Mouse (Mus musculus) layer of hippocampus, adult 9-11 months (tissue): Measurements from ENCODE around the gene Prr23a1.

Experiments
- DNase-seq: peaks from one replicate; pipeline ENCODE4 v3.0.0; 2022

Prr23a1 gene

DNA sequence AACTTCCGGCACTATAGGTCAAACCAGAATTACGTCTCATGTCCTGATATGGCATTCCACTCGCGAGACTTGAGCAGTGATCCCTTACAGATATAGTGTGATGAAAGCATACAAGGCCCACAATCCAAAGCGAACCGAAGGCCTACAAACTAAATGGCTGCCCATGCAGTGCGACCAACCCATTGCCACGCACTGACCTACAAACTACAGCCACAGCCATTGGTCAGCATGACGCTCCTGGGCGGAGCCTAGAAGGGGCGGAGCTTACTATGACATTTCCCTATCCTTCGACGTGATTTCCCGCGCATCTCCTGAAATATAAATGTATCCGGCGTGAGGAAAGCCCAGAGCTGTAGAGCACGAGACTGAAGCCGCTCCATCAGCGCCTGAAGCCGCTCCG, at the start of gene Prr23a1:
Gene Prr23a1 (plus strand): TSS at position 387 of the 400 bp plus-strand sequence.
- no peak for DNase-seq

- no peak for DNase-seq
These were observed 43.3 kb upstream of the Prr23a1 start for GRCm38 (mm10) chr9:98799021-98799420.

GRCm38 (mm10) chr9:98803971-98804370, 38.3 kb upstream of the Prr23a1 start:
- no peak for DNase-seq

- DNase-seq: no peak
These were observed 36.8 kb upstream of the Prr23a1 start for GRCm38 (mm10) chr9:98805511-98805910.

- DNase-seq: peak; percentile 28
These were observed 36.4 kb upstream of the Prr23a1 start for GRCm38 (mm10) chr9:98805934-98806333.

DNA sequence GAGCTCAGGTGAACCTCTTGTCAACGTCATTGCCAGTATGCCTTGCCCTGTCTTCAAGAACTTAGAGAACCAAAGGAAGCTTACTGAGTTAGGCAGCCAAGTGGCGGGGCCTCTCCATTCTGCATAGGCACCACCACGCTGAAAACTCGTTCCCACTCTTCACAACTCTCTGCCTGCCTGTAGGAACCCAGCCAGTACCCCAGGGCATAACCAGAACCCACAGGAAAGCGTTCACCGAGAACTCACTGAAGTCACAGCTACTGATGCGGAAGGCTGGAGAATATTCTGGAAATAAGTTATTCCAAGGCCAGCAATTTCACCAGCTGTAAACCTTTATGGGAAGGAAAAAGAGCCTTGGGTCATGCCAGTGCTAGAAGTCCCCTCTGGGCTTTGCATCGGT, 34.7 kb upstream of the Prr23a1 start:
- no peak for DNase-seq

GRCm38 (mm10) chr9:98809526-98809925, 32.8 kb upstream of the Prr23a1 start:
- peak; percentile 11 for DNase-seq

- DNase-seq: no peak
These were observed 26.2 kb upstream of the Prr23a1 start for GRCm38 (mm10) chr9:98816066-98816465.

DNA sequence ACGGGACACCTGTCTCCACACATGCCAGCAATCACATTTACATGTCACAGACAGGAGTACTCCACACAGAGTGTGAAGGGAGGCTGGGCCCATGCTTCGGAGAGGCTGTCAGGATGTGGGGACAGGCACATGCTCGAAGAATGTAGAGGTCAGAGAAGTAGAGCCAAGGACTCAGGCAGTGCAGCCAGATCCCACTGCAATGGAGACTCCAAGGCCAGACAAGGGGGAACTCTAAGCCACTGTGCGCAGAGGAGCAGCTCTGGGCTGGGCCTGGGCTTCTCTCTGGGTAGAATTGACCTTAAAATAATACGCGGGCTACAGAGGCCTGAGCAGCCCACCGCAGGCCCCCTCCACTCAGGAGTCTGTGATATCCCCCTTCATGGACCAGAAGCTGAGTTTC, 24.7 kb upstream of the Prr23a1 start:
- DNase-seq: no peak

DNA sequence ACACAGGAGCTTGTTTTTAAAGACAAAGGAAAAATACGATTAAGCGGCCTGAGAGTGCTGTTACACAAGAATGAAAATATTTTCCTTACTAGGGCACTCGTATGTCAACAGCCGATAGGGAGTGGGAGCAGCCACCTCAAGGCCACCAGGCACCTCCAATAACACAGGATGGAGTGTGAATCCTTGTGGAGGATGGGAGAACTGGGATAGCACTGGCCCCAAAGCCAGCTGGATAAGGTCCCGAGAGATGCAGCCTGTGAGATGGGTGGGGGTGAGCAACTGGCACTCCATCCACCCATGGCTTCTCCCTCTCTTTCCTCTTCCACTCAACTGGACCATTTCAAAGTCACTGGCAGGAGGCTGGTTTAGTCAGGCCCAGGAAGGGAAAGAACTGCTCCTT, 23.3 kb upstream of the Prr23a1 start:
- DNase-seq: no peak

- no peak for DNase-seq
These were observed 22.8 kb upstream of the Prr23a1 start for GRCm38 (mm10) chr9:98819481-98819880.

GRCm38 (mm10) chr9:98820461-98820860, 21.8 kb upstream of the Prr23a1 start:
- no peak for DNase-seq

DNA sequence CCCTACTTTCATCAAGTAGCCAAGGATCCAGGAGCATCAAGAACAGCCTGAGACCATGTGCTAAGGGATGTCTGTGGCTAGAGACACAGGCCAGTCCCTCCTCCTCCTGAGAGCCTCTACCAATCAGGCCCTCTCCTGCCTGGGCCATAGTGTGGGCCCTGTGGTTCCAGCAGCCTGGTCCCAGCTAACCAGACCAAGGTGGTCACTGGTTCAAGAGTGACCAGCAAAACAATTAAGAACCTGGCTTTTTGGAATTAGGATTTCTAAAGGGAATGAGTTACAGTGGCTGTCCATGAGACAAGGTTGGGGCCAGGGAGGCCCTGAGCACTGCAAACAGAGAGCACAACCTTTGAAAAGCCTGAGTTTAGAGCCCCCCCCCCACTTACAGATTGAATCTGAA, 21.2 kb upstream of the Prr23a1 start:
- DNase-seq: no peak

DNA sequence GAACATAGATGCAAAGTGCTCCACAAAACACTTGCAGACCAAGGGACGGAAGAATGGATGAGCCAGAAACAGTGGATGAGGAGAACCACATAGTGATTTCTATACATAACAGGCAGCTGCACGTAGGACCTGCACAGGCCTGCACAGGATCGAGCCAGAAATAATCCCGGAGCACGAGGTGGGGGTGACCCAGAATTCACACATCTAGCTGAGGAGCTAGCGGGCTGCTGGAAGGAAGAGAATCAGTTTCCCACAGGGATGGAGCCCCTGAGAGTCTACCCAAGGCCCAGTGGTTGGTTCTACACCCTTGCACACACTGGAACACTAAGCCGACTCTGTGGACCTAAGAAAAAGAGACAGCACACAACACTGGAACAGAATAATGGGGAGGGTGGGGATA, 18.5 kb upstream of the Prr23a1 start:
- DNase-seq: no peak

DNA sequence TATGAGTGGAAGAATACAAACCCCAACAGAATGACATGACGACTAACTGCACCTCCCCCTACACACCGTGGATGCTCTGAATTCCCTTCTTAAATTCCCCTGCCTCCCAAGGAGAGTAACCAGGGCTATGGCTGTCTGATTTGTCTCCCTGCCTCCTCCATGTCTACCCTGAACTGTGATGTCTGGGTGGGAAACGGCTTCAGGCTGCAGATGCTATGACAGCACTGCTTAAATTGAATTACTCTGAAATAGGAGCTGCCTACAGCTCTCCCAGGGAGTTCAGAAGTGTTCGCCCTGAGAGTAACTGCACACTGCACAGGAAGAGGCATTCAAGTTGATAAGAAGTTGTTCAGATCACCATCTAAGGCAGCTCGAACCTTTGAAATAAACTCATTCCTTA, 12.8 kb upstream of the Prr23a1 start:
- no peak for DNase-seq

DNA sequence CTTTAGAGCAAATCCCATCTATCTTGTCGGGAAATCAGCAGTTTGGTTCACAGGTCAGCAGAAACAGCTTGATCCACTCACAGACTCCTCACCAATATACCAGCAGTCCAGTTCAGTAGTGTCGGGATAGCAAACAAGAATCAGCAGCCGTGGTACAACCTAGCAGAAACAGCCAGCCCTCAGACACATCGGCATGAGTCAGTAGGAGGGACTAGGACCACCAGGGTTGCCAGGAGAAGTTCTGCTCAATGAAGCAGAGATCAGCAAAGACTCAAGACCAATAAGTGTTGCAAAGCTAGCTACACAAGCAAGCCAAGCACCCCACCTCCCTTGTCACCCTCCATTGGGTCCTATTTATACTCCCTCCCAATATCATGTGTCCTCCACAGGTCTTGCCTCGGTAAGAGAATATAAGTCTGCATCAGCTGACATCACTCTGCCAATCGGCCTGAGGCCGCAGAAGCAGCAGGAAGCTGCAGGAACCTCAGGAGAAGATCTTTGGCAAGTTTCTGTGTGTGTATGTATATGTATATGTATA, 4.7 kb upstream of the Prr23a1 start:
- DNase-seq: no peak

- no peak for DNase-seq
These were observed 13.9 kb downstream of the Prr23a1 start, which contains the start of gene Prr23a2 for GRCm38 (mm10) chr9:98856210-98856609. Prr23a2 (plus strand) TSS chr9:98856494.

GRCm38 (mm10) chr9:98863463-98863862, 21.2 kb downstream of the Prr23a1 start:
- DNase-seq: no peak

- no peak for DNase-seq
These were observed 22.3 kb downstream of the Prr23a1 start, which contains the start of gene Prr23a3 for GRCm38 (mm10) chr9:98864571-98864970. Prr23a3 (plus strand) TSS chr9:98864767.
